Mouse (Mus musculus): ENCODE measurements at regions not wholly inside any gene's neighbourhood (a gene's known extent, or its start where the extent isn't known, plus 50 kb on each side); places are given as distances from the start of the nearest gene placed in this dataset.

DNA sequence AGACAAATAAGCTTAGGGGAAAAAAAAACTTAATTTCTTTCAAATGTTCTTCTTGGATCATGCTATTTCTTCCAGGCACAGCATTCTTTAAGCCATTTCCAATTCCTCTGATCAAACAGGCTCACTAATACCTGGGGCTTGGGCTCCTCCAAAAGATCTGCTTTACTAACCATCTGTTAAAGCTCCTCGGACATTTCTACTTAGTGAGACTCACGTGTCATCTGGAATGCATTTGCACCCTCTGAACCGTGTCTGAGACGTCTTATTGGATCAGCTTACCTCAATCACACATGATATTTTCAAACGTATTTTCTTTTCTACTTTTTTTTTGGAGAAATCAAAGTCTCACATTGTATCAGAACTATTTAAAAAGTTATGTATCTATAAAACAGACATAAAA lies 132.4 kb downstream of the Npr3 start:
- DNase-seq = no peak

- DNase-seq = no peak
Measured at GRCm38 (mm10) chr15:11770596-11770995, 136.5 kb downstream of the Npr3 start.

DNA sequence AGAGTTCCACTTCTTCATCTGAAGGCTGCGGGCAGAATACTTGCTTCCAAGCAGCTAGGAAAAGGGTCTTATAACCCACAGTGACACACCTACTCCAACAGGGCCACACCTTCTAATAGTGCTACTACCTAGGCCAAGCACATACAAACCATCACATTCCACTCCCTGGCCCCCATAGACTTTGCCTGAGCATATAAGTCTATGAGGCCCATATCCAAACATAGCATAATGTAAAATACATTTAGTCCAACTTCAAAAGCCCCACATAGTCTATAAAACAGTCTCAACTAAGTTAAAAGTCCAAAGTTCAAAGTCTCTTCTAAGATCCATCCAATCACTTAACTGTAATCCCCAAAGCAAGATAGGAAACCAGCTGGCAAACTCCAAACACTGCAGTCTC lies 149.1 kb downstream of the Npr3 start:
- no peak for DNase-seq

- DNase-seq = no peak
Measured at GRCm38 (mm10) chr15:11756786-11757185, 150.3 kb downstream of the Npr3 start.

GRCm38 (mm10) chr15:11753216-11753615 lies 153.9 kb downstream of the Npr3 start:
- DNase-seq = peak; percentile 83

DNA sequence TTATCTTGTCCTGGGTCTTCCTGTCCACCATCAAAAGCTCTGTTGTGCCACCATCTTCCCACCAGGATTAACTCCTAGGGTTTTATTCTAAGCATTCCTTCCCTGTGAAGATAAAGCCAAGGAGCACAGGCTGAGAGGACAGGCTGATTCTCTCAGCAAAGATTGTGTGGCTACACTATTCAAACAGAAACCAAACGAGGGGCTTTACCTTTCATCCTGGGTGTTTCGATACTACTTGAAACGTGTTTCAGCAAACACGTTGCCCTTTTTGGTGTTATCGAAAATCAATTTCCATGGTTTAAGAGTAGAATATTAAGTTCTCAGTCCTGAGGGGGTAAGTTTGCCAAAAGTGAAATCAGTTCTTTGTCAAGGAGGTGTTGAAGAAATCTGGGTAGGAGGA lies 156.2 kb downstream of the Npr3 start:
- no peak for DNase-seq

DNA sequence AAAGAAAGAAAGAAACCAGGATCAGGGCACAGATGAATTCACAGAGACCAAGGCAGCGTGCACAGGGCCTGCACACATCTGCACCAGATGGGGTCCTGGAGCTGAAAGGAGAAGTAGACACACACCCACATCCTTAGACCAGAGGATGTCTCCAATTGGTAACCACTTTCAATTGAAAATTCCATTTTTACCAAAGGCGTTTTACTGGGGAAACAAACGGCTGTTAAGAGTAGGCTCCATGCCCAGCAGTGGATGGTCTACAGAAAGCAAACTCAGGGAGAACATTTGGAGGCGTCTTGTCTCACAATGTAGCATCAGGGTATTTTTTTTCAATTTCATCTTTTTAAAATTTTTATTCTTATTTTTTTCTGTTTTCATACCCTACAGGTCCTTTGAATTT lies 157.6 kb downstream of the Npr3 start:
- no peak for DNase-seq

DNA sequence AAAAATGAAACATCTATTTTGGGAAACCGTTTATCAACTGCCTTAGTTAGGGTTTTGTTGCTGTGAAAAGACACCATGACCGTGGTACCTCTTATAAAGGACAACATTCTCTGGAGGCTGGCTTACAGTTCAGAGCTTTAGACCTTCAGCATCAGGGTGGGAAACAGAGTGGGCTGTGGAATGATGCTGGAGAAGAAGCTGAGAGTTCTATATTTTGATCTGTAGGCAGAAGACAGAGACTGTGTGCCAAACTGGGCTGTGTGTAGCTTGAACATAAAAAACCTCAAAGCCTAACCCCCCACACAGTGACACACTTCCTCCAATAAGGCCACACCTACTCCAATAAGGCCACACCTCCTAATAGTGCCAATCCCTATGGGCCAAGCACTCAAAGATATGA lies 158.8 kb downstream of the Npr3 start:
- DNase-seq = no peak

- no peak for DNase-seq
Measured at GRCm38 (mm10) chr15:11746754-11747153, 160.3 kb downstream of the Npr3 start.

DNA sequence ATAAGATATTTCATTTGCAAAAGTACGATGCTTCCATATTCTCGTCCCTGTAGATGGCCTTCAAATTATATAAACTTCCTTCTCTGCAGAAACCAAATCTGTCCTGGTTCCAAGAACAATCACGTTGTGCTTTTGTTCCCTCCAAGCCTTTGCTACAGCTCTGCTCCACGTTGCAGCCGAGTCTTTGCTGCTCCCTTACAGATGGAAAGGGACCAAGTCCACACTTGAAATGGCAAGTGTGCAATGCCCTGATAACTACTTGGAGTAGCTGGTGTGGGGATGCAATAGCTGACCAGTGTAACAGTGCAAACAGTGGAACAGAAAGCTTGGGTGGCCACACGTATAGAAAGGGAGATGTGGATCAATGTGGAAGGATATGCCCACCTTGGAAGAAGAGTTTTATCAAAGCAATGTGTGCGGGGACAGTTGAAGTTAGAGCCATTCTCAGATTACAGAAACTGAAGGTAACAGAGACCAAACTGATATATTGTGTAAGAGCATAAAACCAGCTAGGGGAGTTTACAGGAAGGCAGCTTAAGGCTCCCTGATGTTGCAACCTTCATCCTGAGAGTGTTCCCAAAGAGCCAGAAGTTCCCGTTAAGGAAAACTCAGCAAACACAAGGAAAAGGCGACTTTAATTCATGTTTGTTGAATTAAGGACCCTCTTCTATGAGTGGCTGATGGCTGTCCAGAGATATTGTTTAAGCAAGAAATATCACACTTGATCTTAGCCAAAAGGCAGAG lies 161.3 kb downstream of the Npr3 start:
- DNase-seq = peak; percentile 71

- DNase-seq = peak; percentile 34
Measured at GRCm38 (mm10) chr15:11744903-11745302, 162.2 kb downstream of the Npr3 start.

GRCm38 (mm10) chr15:11744296-11744695 lies 162.8 kb downstream of the Npr3 start:
- peak; percentile 21 for DNase-seq

DNA sequence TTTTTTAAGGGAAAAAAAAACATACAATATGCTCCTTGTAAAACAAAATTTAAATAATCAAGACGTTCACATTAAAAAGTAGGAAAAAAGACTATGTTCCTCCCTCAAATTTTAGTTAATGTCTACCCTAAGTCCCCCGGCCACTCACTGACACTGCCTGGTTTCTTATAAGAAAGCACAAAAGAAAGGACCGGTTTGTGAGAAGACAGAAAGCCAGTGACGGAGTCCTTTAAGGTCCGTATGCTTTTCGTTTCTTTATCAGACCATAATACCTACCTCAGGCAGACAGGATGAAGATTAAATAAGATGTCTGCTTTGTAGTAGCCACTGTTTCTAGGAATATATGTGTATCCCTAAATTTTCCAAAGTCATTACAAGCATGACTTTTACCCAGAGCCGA lies 164.3 kb downstream of the Npr3 start:
- DNase-seq = no peak

DNA sequence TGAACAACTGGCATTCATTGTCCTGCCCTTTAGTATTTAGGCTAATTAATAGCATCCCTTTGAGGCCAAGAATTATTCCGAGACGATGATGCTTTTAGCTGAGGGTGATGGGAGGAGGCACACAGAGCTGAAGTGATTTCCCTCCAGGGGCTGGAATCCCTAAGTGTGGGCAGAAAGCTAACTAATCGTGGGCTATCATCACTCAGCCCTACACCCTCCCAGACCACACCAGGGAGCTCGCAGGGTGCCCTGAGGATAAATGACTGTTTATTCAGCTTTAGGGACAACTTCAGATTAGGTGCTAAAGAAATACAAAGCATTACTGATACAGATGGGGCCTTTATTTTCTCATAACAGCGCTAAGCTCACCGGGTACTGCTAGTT lies 164.7 kb downstream of the Npr3 start:
- DNase-seq = peak; percentile 10

GRCm38 (mm10) chr15:11741598-11742345 lies 165.3 kb downstream of the Npr3 start:
- no peak for DNase-seq

GRCm38 (mm10) chr15:11737436-11738000 lies 169.6 kb downstream of the Npr3 start:
- no peak for DNase-seq

- no peak for DNase-seq
Measured at GRCm38 (mm10) chr15:11734639-11735265, 172.3 kb downstream of the Npr3 start.

DNA sequence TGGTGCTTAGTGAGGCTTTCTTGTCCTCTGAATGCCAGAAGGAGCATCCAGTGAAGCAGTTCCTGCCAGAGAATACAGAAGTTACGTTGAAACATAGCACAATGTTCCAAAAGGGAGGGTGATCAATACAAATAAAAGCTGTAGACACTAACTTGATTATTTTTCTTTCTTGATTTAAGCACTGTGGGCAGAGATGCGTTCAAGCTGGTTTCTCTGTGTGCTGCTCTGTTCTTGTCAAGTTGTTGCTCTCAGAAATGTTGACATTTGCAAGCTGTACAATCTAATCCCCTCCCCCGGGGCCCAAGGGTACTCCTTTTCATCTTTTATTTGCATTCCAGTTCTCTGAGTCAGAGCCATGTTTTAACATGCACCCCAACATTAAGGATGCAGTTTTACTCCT lies 177.7 kb downstream of the Npr3 start:
- peak; percentile 61 for DNase-seq

DNA sequence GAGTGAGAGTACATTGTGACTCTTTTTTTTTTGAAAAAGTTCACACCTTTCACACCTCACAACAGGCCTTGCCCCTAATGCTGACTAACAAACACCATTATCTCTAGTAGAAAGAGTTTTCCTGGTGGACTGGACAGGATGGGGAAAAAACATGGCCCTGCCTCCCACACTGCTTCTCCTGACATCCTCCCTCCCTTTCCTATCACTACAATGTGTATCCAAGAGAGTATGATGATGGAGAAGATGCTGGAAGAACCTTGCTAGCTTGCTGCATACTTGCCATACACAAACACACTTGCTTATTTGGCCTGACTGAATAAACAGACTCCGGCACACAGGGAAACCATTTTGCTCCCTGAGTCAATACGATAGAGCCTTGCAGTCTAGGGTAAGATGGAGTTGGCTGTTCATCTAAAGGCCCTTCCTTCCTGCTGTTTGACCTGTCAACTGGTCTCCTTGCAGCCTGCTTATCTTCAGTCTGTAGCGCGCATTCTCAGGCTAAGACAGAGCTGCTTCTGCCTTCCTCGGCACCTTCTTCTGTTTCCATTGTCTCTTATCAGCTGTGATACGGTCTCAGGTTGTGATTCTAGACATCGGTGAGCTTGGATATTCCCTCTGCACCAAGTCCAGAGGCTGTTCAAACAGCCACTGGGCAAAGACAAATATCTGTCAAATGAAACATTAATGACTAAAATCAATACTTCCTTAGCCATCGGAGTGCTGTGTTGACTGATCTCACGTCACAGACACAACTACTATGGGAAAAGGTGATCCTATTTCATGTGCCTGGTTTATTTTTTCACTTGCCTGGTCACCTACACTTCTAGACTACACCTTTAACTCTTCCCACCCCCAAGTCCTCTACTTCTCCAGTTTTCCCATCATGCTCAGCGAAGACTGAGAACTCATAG lies 181.2 kb downstream of the Npr3 start:
- DNase-seq = no peak

- no peak for DNase-seq
Measured at GRCm38 (mm10) chr15:11720645-11721044, 186.4 kb downstream of the Npr3 start.

DNA sequence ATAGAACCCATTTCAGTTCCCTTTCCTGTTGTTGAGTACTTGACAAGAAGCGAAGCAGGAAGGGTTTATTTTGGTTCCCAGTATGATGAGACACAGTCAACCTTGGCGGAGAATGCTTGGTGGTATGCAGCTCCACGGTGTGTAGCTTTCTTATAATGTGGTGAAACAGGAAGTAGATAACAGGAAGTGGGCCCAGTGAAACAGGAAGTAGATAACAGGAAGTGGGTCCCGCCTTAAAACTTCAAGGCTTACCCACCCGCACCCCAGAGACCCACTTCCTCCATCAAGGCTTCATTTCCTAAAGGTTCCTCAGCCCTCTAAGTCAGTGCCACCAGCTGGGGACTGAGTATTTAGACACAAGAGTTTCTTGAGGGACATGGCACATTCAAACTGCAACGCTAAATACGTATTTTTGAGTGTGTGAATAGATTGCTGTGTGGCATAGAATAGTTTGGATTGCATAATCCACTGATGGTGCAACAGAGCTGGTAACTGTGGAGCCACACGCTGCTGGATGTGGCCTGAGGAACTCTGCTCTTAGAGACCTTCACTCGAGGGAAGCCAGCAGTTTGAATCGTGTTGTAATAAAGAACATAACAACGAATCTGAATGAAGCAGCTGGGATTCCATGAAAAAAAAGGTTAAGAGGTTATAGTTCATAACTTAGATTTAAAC lies 190.8 kb downstream of the Npr3 start:
- DNase-seq = peak; percentile 39
